Mouse (Mus musculus): Measurements from ENCODE around the gene Mark3.

DNA sequence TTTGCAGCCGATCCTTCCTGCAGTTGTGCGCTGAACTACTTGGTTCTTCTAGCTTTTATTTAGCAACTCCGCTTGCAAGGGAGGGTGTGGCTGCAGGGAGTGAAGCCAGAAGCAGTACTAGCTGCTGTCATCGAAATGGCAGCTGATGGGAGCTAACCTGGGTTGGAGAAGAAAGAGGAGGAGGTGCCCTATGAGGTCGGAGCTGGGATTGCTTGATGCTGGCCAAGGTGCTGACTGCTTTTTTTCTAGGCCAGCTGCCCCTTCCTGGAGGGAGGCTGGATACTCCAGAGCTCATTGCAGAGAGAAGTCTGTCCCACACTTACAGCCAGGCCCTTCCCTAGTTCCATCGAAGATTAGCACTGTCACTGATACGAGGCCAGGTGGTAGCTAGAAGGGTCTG lies 104.7 kb downstream of the Mark3 start:
- no peak for TF ChIP-seq CTCF (IDR thresholded peaks at IDR 0.05 in 2 of 3, conservative IDR thresholded peaks at IDR 0.05 in 1 of 3; ENCODE audit: control insufficient read depth in 1 of 3, insufficient read depth in 1 of 3, low read depth in 2 of 3, low read length in 3 of 3, poor library complexity in 1 of 3, severe bottlenecking in 1 of 3)
- TF ChIP-seq MAFK (IDR thresholded peaks at IDR 0.05; ENCODE audit: borderline replicate concordance, low read depth, low read length), result no peak
- no peak for TF ChIP-seq NRF1 (IDR thresholded peaks at IDR 0.05; ENCODE audit: insufficient read depth, low read depth, low read length, poor library complexity, severe bottlenecking)
- TF ChIP-seq HCFC1 (IDR thresholded peaks at IDR 0.05; ENCODE audit: low read depth, low read length), result no peak
- no peak for TF ChIP-seq EP300 (IDR thresholded peaks at IDR 0.05; ENCODE audit: low read depth in 1 of 2, low read length in 2 of 2)
- TF ChIP-seq ETS1 (IDR thresholded peaks at IDR 0.05; ENCODE audit: low read depth, low read length), result no peak
- no peak for TF ChIP-seq POLR2A (IDR thresholded peaks at IDR 0.05; ENCODE audit: control insufficient read depth in 1 of 2, insufficient read depth in 1 of 2, low read depth in 1 of 2, low read length in 2 of 2, poor library complexity in 1 of 2)
